ENCODE assay signal across 10 mouse cellular contexts in the genomic region with DNA sequence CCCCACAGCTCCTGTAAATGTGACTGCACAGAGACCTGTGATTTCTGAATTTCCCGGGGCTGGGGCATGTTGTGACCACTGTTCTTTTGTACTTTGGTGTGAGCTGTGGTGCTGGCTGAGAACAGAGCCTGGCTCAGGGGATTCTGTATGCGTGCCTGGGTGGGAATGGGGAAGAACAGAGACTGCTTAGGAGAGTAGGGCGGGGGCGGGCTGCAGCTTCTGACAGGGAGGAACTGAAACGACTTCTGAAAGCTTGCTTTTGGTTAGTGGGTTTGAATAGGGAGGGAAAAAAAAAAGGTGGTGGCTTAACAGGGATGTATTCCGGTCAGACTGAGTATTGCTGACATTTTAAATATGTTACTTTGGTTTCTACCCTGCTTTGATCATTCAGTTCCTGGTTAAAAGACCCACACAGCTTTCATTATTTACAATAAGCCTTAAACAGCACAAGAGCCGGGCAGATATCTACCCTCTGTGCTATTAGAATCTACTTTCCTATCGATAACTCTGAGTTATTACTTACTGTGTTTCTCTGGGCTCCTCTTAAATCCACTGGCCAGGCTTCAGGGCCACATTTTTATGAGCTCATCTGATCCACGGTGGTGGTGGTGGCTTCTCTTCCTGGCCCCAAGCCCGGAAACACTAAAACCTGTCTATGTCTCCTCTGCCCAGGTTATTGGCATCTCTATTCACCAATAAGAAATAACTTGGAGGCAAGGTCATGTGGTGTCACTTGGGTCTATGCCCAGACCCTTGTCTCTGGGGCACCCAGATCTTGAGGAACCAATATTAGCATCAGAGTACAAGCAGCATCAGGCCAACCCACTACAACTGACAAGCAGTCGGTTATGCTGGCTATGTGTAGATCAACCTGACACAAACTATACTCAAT. TPM values are rescaled to one million over a fixed set of nuclear protein-coding genes. Genes with fewer than 3 reads are reported as not detected.
DNase-seq lines count a peak whose midpoint lies in the region; ATAC-seq and TF ChIP-seq lines count a peak whose summit lies in the region.
"Had no signal": no experiment of that assay in that cellular context is flagged by ENCODE, and none has a peak within 500 bp of the region (broad histone marks: within the 10 kb centered on the region; RNA-seq: fewer than 3 reads in every experiment).

No protein-coding gene starts in this region.

- no peak overlapping the region for H3K27ac ChIP-seq in midbrain, embryonic 11.5 days (ENCODE audit: low read depth, low read length)
- H3K27ac ChIP-seq in midbrain, embryonic 13.5 days = no peak overlapping the region
- H3K27ac ChIP-seq in forebrain, embryonic 15.5 days (replicated peaks) = no peak overlapping the region
- H3K27ac ChIP-seq in forebrain, embryonic 10.5 days = no peak overlapping the region
- H3K27ac ChIP-seq: embryonic facial prominence, embryonic 15.5 days had no signal

- ATAC-seq in midbrain, embryonic 11.5 days (ENCODE audit: low FRiP score) = no peak
- ATAC-seq in midbrain, embryonic 13.5 days = no peak
- no peak for ATAC-seq in forebrain, embryonic 15.5 days (replicated peaks)

- WGBS in midbrain, embryonic 11.5 days = 44% methylated on average over 11 of the region's 11 CpGs
- 41% methylated on average over 11 of the region's 11 CpGs for WGBS in midbrain, embryonic 13.5 days
- WGBS in forebrain, embryonic 15.5 days = 31% methylated on average over 11 of the region's 11 CpGs
- 50% methylated on average over 11 of the region's 11 CpGs for WGBS in forebrain, embryonic 10.5 days

- H3K36me3 ChIP-seq in midbrain, embryonic 11.5 days (ENCODE audit: control insufficient read depth, insufficient read depth, low read length) = no peaks in the 10 kb centered on the region
- H3K36me3 ChIP-seq in midbrain, embryonic 13.5 days = no peaks in the 10 kb centered on the region
- H3K36me3 ChIP-seq in forebrain, embryonic 15.5 days = no peaks in the 10 kb centered on the region
- no peaks in the 10 kb centered on the region for H3K36me3 ChIP-seq in forebrain, embryonic 10.5 days (replicated peaks)
- H3K36me3 ChIP-seq: embryonic facial prominence, embryonic 15.5 days had no signal

- intact Hi-C loops in heart, postnatal 14 days (cut with DNase I) = no loop called here

- TF ChIP-seq POLR2A in brain, embryonic 14.5 days (IDR thresholded peaks at IDR 0.05; ENCODE audit: borderline replicate concordance, extremely low read depth, insufficient read depth, insufficient read length, poor library complexity, severe bottlenecking) = no peak

- no peak overlapping the region for H3K9ac ChIP-seq in midbrain, embryonic 11.5 days (ENCODE audit: low read length)
- H3K9ac ChIP-seq in midbrain, embryonic 13.5 days (replicated peaks) = no peak overlapping the region
- no peak overlapping the region for H3K9ac ChIP-seq in forebrain, embryonic 15.5 days (replicated peaks)
- H3K9ac ChIP-seq: embryonic facial prominence, embryonic 15.5 days; lung, embryonic 14.5 days had no signal

- TF ChIP-seq CTCF in brain, embryonic 14.5 days (IDR thresholded peaks at IDR 0.05; ENCODE audit: borderline replicate concordance, extremely low read depth, insufficient read depth, insufficient read length) = no peak

- H3K9me3 ChIP-seq in midbrain, embryonic 11.5 days (ENCODE audit: control insufficient read depth, low read length) = no peaks in the 10 kb centered on the region
- no peaks in the 10 kb centered on the region for H3K9me3 ChIP-seq in midbrain, embryonic 13.5 days
- no peaks in the 10 kb centered on the region for H3K9me3 ChIP-seq in forebrain, embryonic 15.5 days
- H3K9me3 ChIP-seq in forebrain, embryonic 10.5 days = no peaks in the 10 kb centered on the region
- H3K9me3 ChIP-seq: embryonic facial prominence, embryonic 15.5 days had no signal

- no peak overlapping the region for H3K4me3 ChIP-seq in midbrain, embryonic 11.5 days (ENCODE audit: low read depth, low read length)
- no peak overlapping the region for H3K4me3 ChIP-seq in midbrain, embryonic 13.5 days (replicated peaks)
- no peak overlapping the region for H3K4me3 ChIP-seq in forebrain, embryonic 15.5 days
- no peak overlapping the region for H3K4me3 ChIP-seq in forebrain, embryonic 10.5 days

- no peaks in the 10 kb centered on the region for H3K27me3 ChIP-seq in midbrain, embryonic 11.5 days (ENCODE audit: control insufficient read depth, insufficient read depth, low read length)
- H3K27me3 ChIP-seq in midbrain, embryonic 13.5 days = no peaks in the 10 kb centered on the region
- H3K27me3 ChIP-seq in forebrain, embryonic 15.5 days = no peaks in the 10 kb centered on the region
- H3K27me3 ChIP-seq in forebrain, embryonic 10.5 days (ENCODE audit: poor library complexity, severe bottlenecking) = no peaks in the 10 kb centered on the region
- H3K27me3 ChIP-seq: embryonic facial prominence, embryonic 15.5 days had no signal

- H3K4me1 ChIP-seq in midbrain, embryonic 11.5 days (ENCODE audit: control insufficient read depth, insufficient read depth, low read length) = no peaks in the 10 kb centered on the region
- no peaks in the 10 kb centered on the region for H3K4me1 ChIP-seq in midbrain, embryonic 13.5 days (replicated peaks)
- no peaks in the 10 kb centered on the region for H3K4me1 ChIP-seq in forebrain, embryonic 15.5 days
- H3K4me1 ChIP-seq in forebrain, embryonic 10.5 days = peaks cover 31% of the 10 kb centered on the region
- H3K4me1 ChIP-seq: embryonic facial prominence, embryonic 15.5 days had no signal

- H3K4me2 ChIP-seq in midbrain, embryonic 11.5 days = no peak overlapping the region
- H3K4me2 ChIP-seq in midbrain, embryonic 13.5 days (replicated peaks) = no peak overlapping the region
- H3K4me2 ChIP-seq in forebrain, embryonic 15.5 days (replicated peaks) = no peak overlapping the region
- H3K4me2 ChIP-seq: embryonic facial prominence, embryonic 15.5 days; lung, embryonic 14.5 days had no signal

- DNase-seq in midbrain, embryonic 11.5 days (ENCODE audit: low spot score, missing footprints) = peak; percentile 67
- DNase-seq in brain, embryonic 14.5 days (ENCODE audit: low read depth) = peak; percentile 45
- DNase-seq in heart, postnatal 14 days = peak; percentile 24 to 57
- DNase-seq in skeletal muscle tissue, adult 2 months (ENCODE audit: low read depth, low spot score) = peak; percentile 58
- no peak for DNase-seq in layer of hippocampus, adult 8-10 months (ENCODE audit: low spot score in 2 of 2)
- no peak for DNase-seq in forebrain, embryonic 10.5 days (ENCODE audit: extremely low spot score, low spot score)
- DNase-seq: lung, embryonic 14.5 days had no signal

RNA-seq across cellular contexts. Expression of gene Slfn2, which starts 2.0 kb away (rescaled TPM):
- polyA plus RNA-seq in midbrain, embryonic 11.5 days (2014; fragmentation: Nextera tagmentation; extraction: Ambion mirVana) = 2.3 and 2.7 TPM in 2 replicates
- polyA plus RNA-seq in midbrain, embryonic 13.5 days (2015; fragmentation: Nextera tagmentation; extraction: Ambion mirVana) = 0.98 and 1.6 TPM in 2 replicates
- 0.53 and 0.77 TPM in 2 replicates for polyA plus RNA-seq in brain, embryonic 14.5 days (2012; rRNA removed)
- 1 to 10 TPM; 3.5 to 4.8 TPM for total RNA-seq in heart, postnatal 14 days (2021)
- total RNA-seq in layer of hippocampus, adult 8-10 months (2022) = 1 to 10 TPM in 2 of 4 experiments, under 1 TPM in 2; 0.43 to 2.9 (median 0.97) TPM
- 0.83 TPM in 2 replicates for polyA plus RNA-seq in forebrain, embryonic 15.5 days (2015; fragmentation: Nextera tagmentation; extraction: Ambion mirVana)
- 1.1 and 1.3 TPM in 2 replicates for polyA plus RNA-seq in forebrain, embryonic 10.5 days (2016; fragmentation: Nextera tagmentation; extraction: Ambion mirVana)

RNA-seq across cellular contexts. Expression of gene Slfn8, which starts 46.3 kb away (rescaled TPM):
- 0.11 and 0.28 TPM in 2 replicates for polyA plus RNA-seq in midbrain, embryonic 11.5 days (2014; fragmentation: Nextera tagmentation; extraction: Ambion mirVana)
- polyA plus RNA-seq in midbrain, embryonic 13.5 days (2015; fragmentation: Nextera tagmentation; extraction: Ambion mirVana) = 0.06 and 0.31 TPM in 2 replicates
- polyA plus RNA-seq in brain, embryonic 14.5 days (2012; rRNA removed) = 0.09 and 0.11 TPM in 2 replicates
- under 1 TPM; 0.22 to 0.46 TPM for total RNA-seq in heart, postnatal 14 days (2021)
- total RNA-seq in layer of hippocampus, adult 8-10 months (2022) = 1 to 10 TPM in 2 of 4 experiments, under 1 TPM in 2; 0.23 to 2.6 (median 1.1) TPM
- 0.14 and 0.18 TPM in 2 replicates for polyA plus RNA-seq in forebrain, embryonic 15.5 days (2015; fragmentation: Nextera tagmentation; extraction: Ambion mirVana)
- 0.07 and 0.10 TPM in 2 replicates for polyA plus RNA-seq in forebrain, embryonic 10.5 days (2016; fragmentation: Nextera tagmentation; extraction: Ambion mirVana)

RNA-seq across cellular contexts. Expression of gene Slfn1, which starts 49.8 kb away (rescaled TPM):
- 0.10 TPM in 1 of 2 replicates, not detected in the other for polyA plus RNA-seq in midbrain, embryonic 11.5 days (2014; fragmentation: Nextera tagmentation; extraction: Ambion mirVana)
- polyA plus RNA-seq in midbrain, embryonic 13.5 days (2015; fragmentation: Nextera tagmentation; extraction: Ambion mirVana) = 0.08 and 0.10 TPM in 2 replicates
- polyA plus RNA-seq in brain, embryonic 14.5 days (2012; rRNA removed) = 0.07 TPM in 1 of 2 replicates, not detected in the other
- under 1 TPM in 1 of 2 experiments, not detected in 1; 0.41 TPM for total RNA-seq in heart, postnatal 14 days (2021)
- not detected for total RNA-seq in layer of hippocampus, adult 8-10 months (2022)
- 0.09 TPM in 1 of 2 replicates, not detected in the other for polyA plus RNA-seq in forebrain, embryonic 15.5 days (2015; fragmentation: Nextera tagmentation; extraction: Ambion mirVana)
- polyA plus RNA-seq in forebrain, embryonic 10.5 days (2016; fragmentation: Nextera tagmentation; extraction: Ambion mirVana) = not detected in 2 replicates

Comparison
In these comparisons a context has a peak if more than half of its experiments do, and no peak if none do; other contexts are left out.
1. DNase-seq: peak in midbrain, embryonic 11.5 days (single experiment), brain, embryonic 14.5 days (single experiment), heart, postnatal 14 days (2 of 2) and skeletal muscle tissue, adult 2 months (single experiment); none in layer of hippocampus, adult 8-10 months (0 of 2) and forebrain, embryonic 10.5 days (single experiment).